Mouse (Mus musculus) ES-Bruce4 (cell line): Measurements from ENCODE around the gene Cnot9. TPM values are rescaled to one million over a fixed set of nuclear protein-coding genes. Genes with fewer than 3 reads are reported as not detected.

Experiments used
- H3K27ac ChIP-seq: 2 replicates; pipeline ENCODE4 v1.5.1; 2012; ENCODE audit warnings: low read length, inconsistent platforms; ENCODE audit not compliant: insufficient read depth
- H3K27me3 ChIP-seq: 2 replicates; pipeline ENCODE4 v1.6.1; 2012; ENCODE audit warnings: mild to moderate bottlenecking, low read length, inconsistent platforms; ENCODE audit not compliant: control insufficient read depth, poor library complexity, insufficient read depth, severe bottlenecking
- H3K36me3 ChIP-seq: 2 replicates; pipeline ENCODE4 v1.6.1; 2012; ENCODE audit warnings: inconsistent platforms, mild to moderate bottlenecking, low read length, moderate library complexity; ENCODE audit not compliant: control insufficient read depth, poor library complexity, insufficient read depth, severe bottlenecking
- H3K4me1 ChIP-seq: one replicate; pipeline ENCODE4 v1.8.1; 2011; ENCODE audit warnings: low read length; ENCODE audit not compliant: control insufficient read depth, insufficient read depth
- H3K4me3 ChIP-seq: 2 replicates; pipeline ENCODE4 v1.5.1; 2011; ENCODE audit warnings: low read depth, mild to moderate bottlenecking, low read length
- H3K9ac ChIP-seq: 2 replicates; pipeline ENCODE4 v1.6.1; 2012; ENCODE audit warnings: low read depth, mild to moderate bottlenecking, inconsistent platforms; ENCODE audit not compliant: poor library complexity, severe bottlenecking
- H3K9me3 ChIP-seq: replicated peaks from 2 replicates; pipeline ENCODE4 v1.6.1; 2012; ENCODE audit warnings: mild to moderate bottlenecking, low read length, inconsistent platforms; ENCODE audit not compliant: control insufficient read depth, poor library complexity, insufficient read depth, severe bottlenecking
- CTCF ChIP-seq: IDR thresholded peaks from one replicate; pipeline ENCODE4 v1.8.1; 2011; ENCODE audit warnings: low read depth, low read length
- EP300 ChIP-seq: IDR thresholded peaks from 2 replicates; pipeline ENCODE4 v1.6.1; 2011; ENCODE audit warnings: low read depth, low read length; ENCODE audit not compliant: insufficient read depth
- POLR2A ChIP-seq: IDR thresholded peaks from one replicate; pipeline ENCODE4 v1.8.1; 2011; ENCODE audit warnings: low read length; ENCODE audit not compliant: insufficient read depth
- polyA plus RNA-seq: library from polyadenylated mRNA; stranded (reverse); fragments of >200 nt; gene quantifications from 2 replicates; pipeline ENCODE4 v1.2.4, GENCODE M21; 2011; ENCODE audit warnings: low read depth; ENCODE audit not compliant: missing spikeins, insufficient read depth, insufficient read length

Cnot9 gene
- polyA plus RNA-seq, result 93.1 and 99.8 TPM in 2 replicates

GRCm38 (mm10) chr1:74505721-74506464 is at the start of gene Cnot9:
Gene Cnot9 (plus strand): TSS chr1:74506058.
- no peaks in the 10 kb centered on the region for H3K4me1 ChIP-seq
- H3K36me3 ChIP-seq, result peaks cover 17% of the 10 kb centered on the region
- peak; percentile 74 for TF ChIP-seq POLR2A
- peak; percentile 32; the same call in 1 of the 2 replicates for TF ChIP-seq EP300
- no peak for TF ChIP-seq CTCF

GRCm38 (mm10) chr1:74460273-74460672 is 45.6 kb upstream of the Cnot9 start:
- TF ChIP-seq EP300 (no peak), CTCF (no peak), POLR2A (no peak)
- Histone ChIP-seq H3K36me3 (peaks cover 35% of the 10 kb centered on the region), H3K9ac (no peak overlapping the region), H3K27me3 (no peaks in the 10 kb centered on the region), H3K27ac (no peak overlapping the region), H3K9me3 (no peaks in the 10 kb centered on the region), H3K4me1 (no peaks in the 10 kb centered on the region), H3K4me3 (no peak overlapping the region)

More at GRCm38 (mm10) chr1:74505721-74506464, at the start of gene Cnot9:
- Histone ChIP-seq H3K9me3 (no peaks in the 10 kb centered on the region), H3K9ac (peak within 1 kb of the TSS; percentile 91), H3K4me3 (peak within 1 kb of the TSS; percentile 99), H3K27ac (peak within 1 kb of the TSS; percentile 95), H3K27me3 (no peaks in the 10 kb centered on the region)

- Histone ChIP-seq H3K4me3 (no peak overlapping the region), H3K27me3 (no peaks in the 10 kb centered on the region), H3K36me3 (peaks cover 58% of the 10 kb centered on the region), H3K9ac (no peak overlapping the region), H3K27ac (no peak overlapping the region), H3K4me1 (no peaks in the 10 kb centered on the region), H3K9me3 (no peaks in the 10 kb centered on the region)
- TF ChIP-seq POLR2A, result no peak
- no peak for TF ChIP-seq EP300
- TF ChIP-seq CTCF, result no peak
Observed at GRCm38 (mm10) chr1:74485792-74486191, 20.1 kb upstream of the Cnot9 start.

GRCm38 (mm10) chr1:74501106-74501505 is 4.8 kb upstream of the Cnot9 start:
- Histone ChIP-seq H3K9ac (no peak overlapping the region), H3K4me3 (no peak overlapping the region), H3K27ac (no peak overlapping the region), H3K27me3 (no peaks in the 10 kb centered on the region), H3K4me1 (no peaks in the 10 kb centered on the region), H3K9me3 (no peaks in the 10 kb centered on the region), H3K36me3 (peaks cover 5% of the 10 kb centered on the region)
- TF ChIP-seq CTCF, result no peak
- TF ChIP-seq POLR2A, result no peak
- TF ChIP-seq EP300, result no peak

GRCm38 (mm10) chr1:74505393-74505720 is 501 bp upstream of the Cnot9 start:
- TF ChIP-seq EP300, result no peak
- no peak for TF ChIP-seq CTCF
- no peak for TF ChIP-seq POLR2A
- Histone ChIP-seq H3K27me3 (no peaks in the 10 kb centered on the region), H3K36me3 (peaks cover 17% of the 10 kb centered on the region), H3K9ac (peak overlapping the region; percentile 91), H3K9me3 (no peaks in the 10 kb centered on the region), H3K27ac (peak overlapping the region; percentile 12; the same call in 1 of the 2 replicates), H3K4me3 (peak overlapping the region; percentile 99), H3K4me1 (no peaks in the 10 kb centered on the region)

- Histone ChIP-seq H3K27ac (peak overlapping the region; percentile 95), H3K4me1 (no peaks in the 10 kb centered on the region), H3K36me3 (peaks cover 17% of the 10 kb centered on the region), H3K9ac (peak overlapping the region; percentile 91), H3K9me3 (no peaks in the 10 kb centered on the region), H3K4me3 (peak overlapping the region; percentile 95), H3K27me3 (no peaks in the 10 kb centered on the region)
- TF ChIP-seq CTCF, result no peak
- TF ChIP-seq EP300, result no peak
- no peak for TF ChIP-seq POLR2A
Observed at GRCm38 (mm10) chr1:74506471-74506881, 618 bp downstream of the Cnot9 start.
